Mouse (Mus musculus) heart, postnatal 0 days (tissue): ENCODE measurements around the gene Dpysl4.

ENCODE experiments used
- CTCF ChIP-seq: IDR thresholded peaks from 2 replicates; pipeline ENCODE4 v1.5.1; 2016; ENCODE audit warnings: antibody characterized with exemption, control low read depth, low read depth
- EP300 ChIP-seq: IDR thresholded peaks from 2 replicates; pipeline ENCODE4 v1.6.1; 2016; ENCODE audit warnings: antibody characterized with exemption, low read depth

GRCm38 (mm10) chr7:139077283-139077682 is 8.5 kb upstream of the Dpysl4 start:
- TF ChIP-seq CTCF, result no peak
- TF ChIP-seq EP300, result no peak
